Mouse (Mus musculus) CH12.LX (cell line): ENCODE measurements around the gene Creb3l2. TPM values are rescaled to one million over a fixed set of nuclear protein-coding genes. Genes with fewer than 3 reads are reported as not detected.

ENCODE experiments used
- DNase-seq: peaks from one replicate; pipeline ENCODE4 v3.0.0-alpha.2; 2013; ENCODE audit errors: extremely low read depth
- H3K27ac ChIP-seq: 2 replicates; pipeline ENCODE4 v1.5.1; 2012; ENCODE audit warnings: low read depth, mild to moderate bottlenecking, control low read depth, moderate library complexity; ENCODE audit not compliant: insufficient read depth
- H3K27me3 ChIP-seq: replicated peaks from 2 replicates; pipeline ENCODE3; 2012; ENCODE audit warnings: inconsistent platforms
- H3K36me3 ChIP-seq, 2 experiments: replicated peaks in 1 of 2; 2 replicates each; pipeline versions ENCODE3 to v1.6.1; 2012; ENCODE audit warnings: inconsistent platforms in 1 of 2, low read length in 1 of 2, mild to moderate bottlenecking in 1 of 2, mixed read lengths in 1 of 2, moderate library complexity in 1 of 2; ENCODE audit not compliant: control insufficient read depth in 1 of 2, insufficient read depth in 1 of 2
- H3K4me1 ChIP-seq, 2 experiments: 2 replicates each; pipeline ENCODE4 v1.6.1; 2012; ENCODE audit warnings: inconsistent platforms in 1 of 2, moderate library complexity in 1 of 2; ENCODE audit not compliant: insufficient read depth in 2 of 2, control insufficient read depth in 1 of 2
- H3K4me2 ChIP-seq: 2 replicates; pipeline ENCODE4 v1.6.1; 2012; ENCODE audit warnings: low read depth, mild to moderate bottlenecking, control low read depth; ENCODE audit not compliant: poor library complexity, insufficient read depth, severe bottlenecking
- H3K4me3 ChIP-seq, 3 experiments: fragments of 150-350 bp in 1 of 3; sonication (generic) in 1 of 3; replicated peaks in 1 of 3; 2 replicates each; pipeline versions ENCODE3 to v1.5.1; 2011 to 2012; ENCODE audit warnings: low read depth in 2 of 3, low read length in 2 of 3, mild to moderate bottlenecking in 2 of 3, moderate library complexity in 2 of 3, control low read depth in 1 of 3, improper control_type of control experiment in 1 of 3, inconsistent platforms in 1 of 3, mixed read lengths in 1 of 3; ENCODE audit not compliant: poor library complexity in 1 of 3
- H3K79me2 ChIP-seq: replicated peaks from 2 replicates; pipeline ENCODE4 v1.6.1; 2012; ENCODE audit warnings: mild to moderate bottlenecking, moderate library complexity; ENCODE audit not compliant: control insufficient read depth, poor library complexity, insufficient read depth, severe bottlenecking; ENCODE audit errors: extremely low read depth
- H3K9ac ChIP-seq: 2 replicates; pipeline ENCODE4 v1.6.1; 2012; ENCODE audit warnings: low read depth, mild to moderate bottlenecking, control low read depth, moderate library complexity; ENCODE audit not compliant: insufficient read depth
- H3K9me3 ChIP-seq: replicated peaks from 2 replicates; pipeline ENCODE3; 2012; ENCODE audit warnings: low read length, inconsistent platforms, mixed read lengths
- BHLHE40 ChIP-seq: IDR thresholded peaks from 2 replicates; pipeline ENCODE4 v1.6.1; 2011; ENCODE audit warnings: mild to moderate bottlenecking, low read depth, low read length, improper control_type of control experiment
- CHD1 ChIP-seq: IDR thresholded peaks from 2 replicates; pipeline ENCODE4 v1.6.1; 2012; ENCODE audit warnings: low read depth, low read length, improper control_type of control experiment, inconsistent platforms
- CHD2 ChIP-seq: IDR thresholded peaks from 2 replicates; pipeline ENCODE4 v1.6.1; 2011; ENCODE audit warnings: low read length, improper control_type of control experiment
- CTCF ChIP-seq, 2 experiments: IDR thresholded peaks in 1 of 2; conservative IDR thresholded peaks in 1 of 2; 2 replicates each; pipeline ENCODE4 v1.5.1; 2011 to 2012; ENCODE audit warnings: low read depth in 2 of 2, low read length in 2 of 2, improper control_type of control experiment in 1 of 2, inconsistent platforms in 1 of 2, mild to moderate bottlenecking in 1 of 2, moderate library complexity in 1 of 2
- ELF1 ChIP-seq: IDR thresholded peaks from 2 replicates; pipeline ENCODE4 v1.6.1; 2014; ENCODE audit warnings: low read depth, mild to moderate bottlenecking, inconsistent platforms, low read length, improper control_type of control experiment
- ETS1 ChIP-seq: conservative IDR thresholded peaks from 2 replicates; pipeline ENCODE4 v1.6.1; 2012; ENCODE audit warnings: low read depth, mild to moderate bottlenecking, inconsistent platforms, low read length, improper control_type of control experiment, moderate library complexity
- GABPA ChIP-seq: IDR thresholded peaks from 2 replicates; pipeline ENCODE4 v1.6.1; 2012; ENCODE audit warnings: low read depth, low read length, improper control_type of control experiment, inconsistent platforms; ENCODE audit not compliant: insufficient replicate concordance
- IRF4 ChIP-seq: IDR thresholded peaks from 2 replicates; pipeline ENCODE4 v1.6.1; 2014; ENCODE audit warnings: low read depth, mild to moderate bottlenecking, inconsistent platforms, low read length, improper control_type of control experiment
- JUND ChIP-seq: conservative IDR thresholded peaks from 2 replicates; pipeline ENCODE4 v1.6.1; 2011; ENCODE audit warnings: low read depth, low read length, improper control_type of control experiment
- KAT2A ChIP-seq: IDR thresholded peaks from 2 replicates; pipeline ENCODE4 v1.6.1; 2012; ENCODE audit warnings: low read length, improper control_type of control experiment, inconsistent platforms; ENCODE audit not compliant: insufficient replicate concordance
- MAX ChIP-seq: IDR thresholded peaks from 2 replicates; pipeline ENCODE4 v1.6.1; 2011; ENCODE audit warnings: low read length, improper control_type of control experiment
- MYC ChIP-seq: IDR thresholded peaks from 2 replicates; pipeline ENCODE4 v1.6.1; 2011; ENCODE audit warnings: low read depth, mild to moderate bottlenecking, improper control_type of control experiment, low read length
- NELFE ChIP-seq: IDR thresholded peaks from 2 replicates; pipeline ENCODE4 v1.6.1; 2011; ENCODE audit warnings: low read depth, low read length, improper control_type of control experiment
- NRF1 ChIP-seq: IDR thresholded peaks from 2 replicates; pipeline ENCODE4 v1.6.1; 2014; ENCODE audit warnings: low read depth, mild to moderate bottlenecking, inconsistent platforms, low read length, improper control_type of control experiment, moderate library complexity
- PAX5 ChIP-seq: IDR thresholded peaks from 2 replicates; pipeline ENCODE4 v1.6.1; 2012; ENCODE audit warnings: low read length, inconsistent platforms, mixed read lengths
- POLR2AphosphoS2 ChIP-seq: IDR thresholded peaks from 2 replicates; pipeline ENCODE4 v1.6.1; 2011; ENCODE audit warnings: low read depth, low read length, improper control_type of control experiment
- TCF12 ChIP-seq: IDR thresholded peaks from 2 replicates; pipeline ENCODE4 v1.6.1; 2014; ENCODE audit warnings: low read depth, mild to moderate bottlenecking, inconsistent platforms, low read length, improper control_type of control experiment
- USF2 ChIP-seq: conservative IDR thresholded peaks from 2 replicates; pipeline ENCODE4 v1.6.1; 2011; ENCODE audit warnings: low read depth, low read length, improper control_type of control experiment
- ZKSCAN1 ChIP-seq: IDR thresholded peaks from 2 replicates; pipeline ENCODE4 v1.6.1; 2012; ENCODE audit warnings: low read depth, inconsistent platforms, low read length, improper control_type of control experiment, borderline replicate concordance
- ZMIZ1 ChIP-seq: IDR thresholded peaks from 2 replicates; pipeline ENCODE4 v1.6.1; 2012; ENCODE audit warnings: low read depth, mild to moderate bottlenecking, inconsistent platforms, low read length, improper control_type of control experiment
- dilution Hi-C: fragments of 300-500 bp; cut with MboI; formaldehyde crosslinking; loops from 2 replicates; pipeline ENCODE4 v1.14.3; 2020; ENCODE audit warnings: low sequenced_read_pairs; ENCODE audit not compliant: extremely low pct_unique_long_range_greater_than_20kb, extremely low pct_ligation_motif_present
- in situ Hi-C: fragments of 300-500 bp; cut with MboI; formaldehyde crosslinking; loops from 3 replicates; pipeline ENCODE4 v1.14.3; 2019; ENCODE audit warnings: low sequenced_read_pairs, low pct_ligation_motif_present, low pct_unique_long_range_greater_than_20kb, mixed read lengths
- polyA plus RNA-seq: library from polyadenylated mRNA; unstranded; fragments of >175 nt; gene quantifications from 2 replicates; pipeline ENCODE4 v1.2.1, GENCODE M21; 2012; ENCODE audit warnings: low read depth; ENCODE audit not compliant: insufficient read length
- total RNA-seq, 2 experiments: library from RNA; depleted of rRNA; stranded (reverse); fragments of 300-350 nt in 1 of 2; fragments of >200 nt in 1 of 2; gene quantifications; 2 replicates each; pipeline ENCODE4 v1.2.3; 2012 to 2014

Gene Creb3l2
- total and polyA plus RNA-seq, 3 experiments = 1.5 to 8.5 (median 7.0) TPM

- TF ChIP-seq ZMIZ1 (0 out of 2 replicates have a peak, but pooled peaks have one; percentile 39), CTCF (conservative IDR thresholded peaks at IDR 0.05 in 1 of 2, IDR thresholded peaks at IDR 0.05 in 1 of 2; ENCODE audit: low read depth in 2 of 2, low read length in 2 of 2) (no peak), KAT2A (no peak), CHD2 (peak; percentile 49; the same call in 1 of the 2 replicates), TCF12 (peak; percentile 45; the same call in 1 of the 2 replicates), POLR2AphosphoS2 (no peak), ZKSCAN1 (no peak), NRF1 (no peak), CHD1 (no peak), ETS1 (peak; percentile 25), USF2 (no peak), GABPA (no peak), IRF4 (peak; percentile 61), PAX5 (no peak)
Observed at GRCm38 (mm10) chr6:37429849-37430470, 12.0 kb downstream of the Creb3l2 start (continued).

GRCm38 (mm10) chr6:37428947-37429346, 13.0 kb downstream of the Creb3l2 start:
- dilution Hi-C loops (no loop called here), in situ Hi-C loops (no loop called here)
- Histone ChIP-seq H3K4me2 (peak overlapping the region; percentile 73; the same call in 1 of the 2 replicates), H3K4me3 (no peak overlapping the region), H3K27me3 (no peaks in the 10 kb centered on the region), H3K36me3 (peaks cover 0 to 21% of the 10 kb centered on the region in 2 experiments), H3K27ac (peak overlapping the region; percentile 70), H3K9ac (peak overlapping the region; percentile 60), H3K4me1 (peaks cover 39 to 94% of the 10 kb centered on the region in 2 experiments), H3K79me2 (peaks cover 70% of the 10 kb centered on the region), H3K9me3 (no peaks in the 10 kb centered on the region)
- TF ChIP-seq ELF1 = no peak
- TF ChIP-seq IRF4 = 0 out of 2 replicates have a peak, but pooled peaks have one; percentile 3
- peak; percentile 63; the same call in 1 of the 2 replicates for TF ChIP-seq MAX
- no peak for TF ChIP-seq JUND
- TF ChIP-seq MYC = 0 out of 2 replicates have a peak, but pooled peaks have one; percentile 46
- peak; percentile 64 for TF ChIP-seq BHLHE40
- TF ChIP-seq NELFE = no peak
- no peak for DNase-seq
